Mouse (Mus musculus) ES-Bruce4 (cell line): Measurements from ENCODE around the gene Sidt2.

Experiments used
- CTCF ChIP-seq: IDR thresholded peaks from one replicate; pipeline ENCODE4 v1.8.1; 2011; ENCODE audit warnings: low read depth, low read length
- EP300 ChIP-seq: IDR thresholded peaks from 2 replicates; pipeline ENCODE4 v1.6.1; 2011; ENCODE audit warnings: low read depth, low read length; ENCODE audit not compliant: insufficient read depth
- POLR2A ChIP-seq: IDR thresholded peaks from one replicate; pipeline ENCODE4 v1.8.1; 2011; ENCODE audit warnings: low read length; ENCODE audit not compliant: insufficient read depth

DNA sequence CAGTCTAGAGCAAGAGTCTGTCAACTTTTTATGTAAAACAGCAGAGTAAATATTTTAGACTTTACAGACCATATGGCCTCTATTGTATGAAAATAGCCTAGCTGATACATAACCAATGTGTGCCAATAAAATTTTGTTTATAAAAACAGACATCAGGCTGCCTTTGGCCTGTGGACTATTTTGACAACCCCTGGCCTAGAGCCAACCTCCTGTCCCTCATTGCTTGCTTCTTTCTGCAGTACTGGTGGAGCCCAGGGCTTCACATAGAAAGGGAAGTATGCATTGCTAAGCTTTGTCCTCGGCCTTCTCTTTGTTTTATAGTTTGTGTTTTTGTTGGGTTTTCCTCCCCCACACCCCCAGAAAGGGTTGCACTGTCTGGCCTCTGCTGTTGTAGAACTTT lies 23.1 kb downstream of the Sidt2 start:
- TF ChIP-seq CTCF (no peak), POLR2A (no peak), EP300 (no peak)
